Mouse (Mus musculus) layer of hippocampus, adult 9-10 months (tissue): ENCODE measurements at regions not wholly inside any gene's neighbourhood (a gene's known extent, or its start where the extent isn't known, plus 50 kb on each side); places are given as distances from the start of the nearest gene placed in this dataset.

Experiments
- DNase-seq: peaks from one replicate; pipeline ENCODE4 v3.0.0; 2022; ENCODE audit warnings: low spot score

DNA sequence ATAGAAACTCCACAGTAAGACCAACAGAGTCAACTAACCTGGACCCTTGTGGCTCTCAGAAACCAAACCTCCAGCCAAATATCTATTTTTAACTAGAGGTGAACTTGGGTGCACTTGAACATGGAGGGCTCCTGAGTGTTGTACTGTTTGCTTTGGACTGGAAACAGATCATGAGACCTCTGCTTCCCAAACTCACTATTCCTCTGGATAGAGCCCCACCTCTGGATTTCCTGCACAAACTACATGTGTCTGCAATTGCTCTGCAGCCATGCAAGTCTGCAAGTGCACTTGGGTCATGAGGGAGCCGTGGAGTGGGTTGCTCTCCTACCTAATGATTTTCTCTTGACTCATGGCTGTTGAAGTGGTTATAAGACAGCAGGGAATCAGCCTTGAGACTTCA is 759.9 kb upstream of the Fam160b2 start:
- DNase-seq = no peak

DNA sequence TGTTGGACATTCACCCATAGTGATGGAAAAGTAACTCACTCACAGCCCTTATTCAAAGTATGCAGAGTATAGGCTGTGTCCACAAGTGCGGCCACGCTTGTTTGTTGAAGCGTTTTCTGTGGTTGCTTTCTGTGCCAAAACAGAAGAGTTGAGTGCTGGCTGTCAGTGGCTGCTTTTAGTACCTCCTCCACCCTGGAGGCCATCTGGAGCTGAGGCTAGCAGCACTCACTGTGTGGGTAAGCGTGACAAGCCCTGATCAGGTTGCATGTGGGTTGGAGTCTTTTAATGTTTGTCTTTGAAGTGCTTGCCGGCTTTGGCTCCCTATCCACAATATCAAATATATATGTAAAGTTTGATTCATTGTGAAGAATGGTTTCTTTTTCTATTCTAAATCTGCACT is 738.6 kb upstream of the Fam160b2 start:
- peak; percentile 27 for DNase-seq

DNA sequence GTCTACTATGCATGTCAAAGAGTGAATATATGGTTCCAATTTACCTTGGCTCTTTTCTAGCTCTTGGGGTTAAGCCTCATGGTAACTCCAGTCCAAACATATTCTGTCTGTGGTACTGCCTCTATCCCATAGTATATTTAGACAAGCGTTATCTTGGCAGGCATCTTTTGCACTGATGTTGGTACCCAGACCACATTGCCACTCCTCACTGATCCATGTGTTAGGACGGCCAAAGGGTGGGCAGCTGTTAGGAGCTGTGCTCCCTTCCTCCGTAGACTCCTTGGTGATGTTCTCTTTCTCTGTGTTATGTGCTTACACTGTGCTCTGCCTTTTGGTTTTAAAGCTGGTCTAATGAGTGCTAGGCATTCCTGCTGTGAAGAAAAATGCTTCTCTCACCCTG is 737.3 kb upstream of the Fam160b2 start:
- no peak for DNase-seq

DNA sequence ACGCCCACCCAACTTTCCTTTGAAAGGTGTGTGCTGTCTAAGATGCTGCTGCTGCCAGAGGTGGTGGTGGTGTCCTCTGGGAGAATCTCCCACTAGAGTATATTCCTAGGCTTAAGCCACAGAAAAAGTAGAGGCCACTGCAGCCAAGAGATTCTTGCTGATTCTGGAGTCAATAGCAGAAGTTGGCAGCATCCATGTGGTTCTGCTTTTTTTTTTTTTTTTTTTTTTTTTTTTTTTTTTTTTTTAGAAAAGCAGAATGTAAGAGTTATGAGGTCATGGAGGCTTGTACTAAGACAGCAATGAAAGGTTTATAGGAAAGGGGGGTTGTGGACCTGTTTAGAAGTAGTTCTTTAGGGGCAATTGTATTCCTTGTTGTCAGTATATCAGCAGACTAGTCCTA is 734.4 kb upstream of the Fam160b2 start:
- DNase-seq = no peak

DNA sequence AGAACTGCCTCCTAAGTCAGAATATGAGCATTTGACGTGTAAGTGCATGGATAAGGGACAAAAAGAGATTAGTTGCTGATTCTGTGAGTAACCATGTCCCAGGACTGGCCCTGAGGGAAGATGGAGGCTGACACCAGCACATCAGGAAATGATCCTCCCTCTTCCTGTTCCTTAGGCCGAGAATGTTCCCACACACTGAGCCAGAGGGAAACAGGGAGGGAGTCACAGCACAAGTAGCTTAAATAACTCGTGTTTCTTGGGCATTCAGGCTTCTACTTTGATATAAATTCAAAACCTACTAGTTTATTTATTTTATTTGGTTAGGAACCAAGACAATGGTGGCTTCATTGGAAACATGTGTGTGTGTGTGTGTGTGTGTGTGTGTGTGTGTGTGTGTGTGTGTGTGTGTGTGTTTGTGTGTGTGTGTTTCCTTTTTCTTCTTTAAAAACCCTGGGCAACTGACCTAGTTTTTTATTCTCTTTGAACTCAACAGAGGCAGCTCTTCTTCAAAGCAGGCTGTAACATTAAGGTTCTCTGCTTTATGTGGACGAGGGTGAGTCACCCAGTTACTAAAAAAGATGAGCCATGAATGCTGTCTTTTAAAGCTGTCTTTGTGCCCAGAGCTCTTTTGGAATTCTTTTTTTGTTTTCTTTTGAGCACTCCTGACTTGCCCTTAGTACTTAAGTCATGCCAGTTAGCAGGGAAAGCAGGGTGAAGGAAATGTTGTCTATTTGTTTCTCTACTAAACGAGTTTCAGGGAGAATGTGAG is 730.4 kb upstream of the Fam160b2 start:
- DNase-seq = peak; percentile 8

DNA sequence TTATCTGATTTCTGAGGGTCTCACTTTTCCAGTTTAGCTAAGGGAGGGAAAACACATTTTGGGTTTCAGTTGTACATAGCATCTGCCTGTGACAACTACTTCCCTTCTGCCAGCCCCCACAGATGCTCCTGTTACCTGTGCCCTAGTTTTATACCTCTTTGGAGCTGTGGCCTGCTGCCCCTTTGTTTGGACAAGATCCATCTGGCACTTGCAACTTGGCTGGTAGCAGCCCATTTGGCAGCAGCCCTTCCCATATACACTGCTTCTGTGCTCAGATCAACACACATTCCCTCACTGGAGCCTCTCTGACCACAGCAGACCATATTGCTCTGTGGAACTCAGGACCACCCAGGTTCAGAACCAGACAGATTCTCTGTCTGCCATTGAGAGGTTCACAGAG is 728.0 kb upstream of the Fam160b2 start:
- no peak for DNase-seq

DNA sequence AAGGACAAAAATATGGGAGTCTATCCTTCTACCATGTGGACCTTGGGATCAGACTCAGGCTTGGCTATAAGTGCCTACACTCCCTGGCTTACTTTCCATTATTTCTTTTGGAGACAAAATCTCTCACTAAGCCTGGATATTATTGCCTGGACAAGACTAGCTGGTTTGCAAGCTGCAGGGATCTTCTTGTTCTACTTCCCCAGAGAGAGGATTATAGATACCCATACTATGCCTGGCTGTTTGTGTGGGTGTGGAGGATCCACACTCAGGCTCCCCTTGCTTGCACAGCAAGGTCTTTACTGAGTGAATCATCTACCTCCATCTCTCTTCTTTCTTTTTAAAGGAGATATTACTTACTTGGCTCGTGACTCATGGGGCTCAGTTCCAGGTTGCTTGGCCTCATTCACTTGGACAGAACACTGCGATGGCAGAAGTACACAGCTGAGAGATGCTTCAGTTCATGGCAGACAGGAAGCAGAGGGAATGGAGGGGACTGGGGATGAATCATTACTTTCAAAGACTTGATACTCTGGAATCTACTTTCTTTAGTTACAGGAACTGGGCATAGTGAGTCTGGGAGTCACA is 727.0 kb upstream of the Fam160b2 start:
- DNase-seq = no peak

DNA sequence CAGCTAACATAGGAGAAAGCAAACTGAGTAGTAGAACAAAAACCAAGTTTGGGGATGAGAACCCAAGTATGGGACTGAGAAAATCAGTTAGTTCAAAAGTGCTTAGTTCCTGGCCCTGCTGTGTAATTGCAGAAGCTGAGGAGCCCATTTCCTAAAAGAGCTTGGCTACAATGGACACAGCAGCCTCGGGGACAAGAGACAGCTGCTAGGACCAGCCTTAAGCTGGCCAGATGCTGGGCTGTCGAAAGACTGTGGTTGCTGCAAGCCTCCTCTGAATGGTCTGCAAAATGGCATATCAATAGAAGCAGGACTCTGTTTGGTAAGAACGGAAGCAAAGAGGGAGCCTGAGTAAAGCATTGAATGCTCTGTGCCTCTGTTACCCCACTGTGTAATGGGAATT is 715.6 kb upstream of the Fam160b2 start:
- DNase-seq = no peak

DNA sequence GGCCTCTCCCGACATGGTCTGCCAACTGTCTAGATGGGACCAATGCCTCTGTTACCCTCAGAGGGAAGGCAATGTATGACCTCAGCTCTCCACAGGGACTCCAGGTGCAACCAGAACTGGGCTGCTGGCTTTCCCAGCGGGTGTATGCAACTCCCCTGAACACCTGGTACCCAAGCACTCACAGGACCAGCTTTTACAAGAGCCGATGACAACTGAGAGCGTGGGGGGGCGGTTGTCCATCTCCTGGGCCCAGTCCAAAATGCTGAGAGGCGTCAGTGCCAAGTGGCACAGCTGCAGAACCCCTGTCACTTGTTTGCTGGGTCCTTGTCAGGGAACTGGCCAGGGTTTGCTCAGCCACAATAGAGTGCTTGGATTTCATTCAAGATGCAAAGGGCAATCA is 700.1 kb upstream of the Fam160b2 start:
- DNase-seq = no peak

DNA sequence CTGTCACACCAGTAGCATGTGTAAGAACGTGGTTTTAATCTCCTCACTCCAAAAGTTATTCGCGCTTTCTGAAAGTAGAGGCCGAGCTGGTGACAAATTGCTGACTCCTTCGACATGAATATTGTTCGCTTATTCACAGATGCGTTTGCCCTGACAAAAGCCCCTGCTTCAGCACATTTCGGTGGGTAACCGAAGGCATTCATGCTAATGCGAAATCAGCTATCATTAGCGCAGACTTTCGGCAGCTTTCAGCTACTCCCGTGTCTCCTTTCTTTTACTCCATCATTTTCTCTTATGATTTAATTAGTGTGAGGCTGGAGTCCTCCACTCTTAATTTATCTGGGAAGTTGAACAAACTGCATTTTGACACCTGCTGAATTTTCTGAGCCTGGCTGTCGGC is 681.9 kb upstream of the Fam160b2 start:
- DNase-seq = no peak

DNA sequence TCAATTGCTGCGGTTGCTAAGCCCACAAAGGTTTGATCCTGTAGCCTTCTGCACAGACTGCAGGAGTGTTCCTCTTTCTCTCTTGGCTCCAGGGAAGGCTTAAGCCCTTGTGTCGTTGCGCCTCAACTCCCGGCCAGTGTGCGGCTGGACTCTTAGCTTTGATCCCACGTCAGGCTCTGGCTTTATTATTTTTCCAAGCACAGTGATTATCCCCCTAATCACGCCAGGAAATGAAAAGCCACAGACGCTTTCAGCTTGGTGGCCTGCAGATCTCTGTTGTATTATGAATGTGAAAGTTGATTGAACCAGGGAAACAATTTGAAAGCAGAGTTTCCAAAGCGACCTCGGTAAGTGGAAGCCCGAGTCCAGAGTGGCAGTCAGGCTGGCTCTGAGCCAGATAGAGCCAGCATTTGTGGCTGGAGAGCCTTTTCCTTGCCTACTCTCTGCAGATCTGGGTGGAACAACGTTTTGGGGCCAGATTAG is 676.7 kb upstream of the Fam160b2 start:
- DNase-seq = no peak

DNA sequence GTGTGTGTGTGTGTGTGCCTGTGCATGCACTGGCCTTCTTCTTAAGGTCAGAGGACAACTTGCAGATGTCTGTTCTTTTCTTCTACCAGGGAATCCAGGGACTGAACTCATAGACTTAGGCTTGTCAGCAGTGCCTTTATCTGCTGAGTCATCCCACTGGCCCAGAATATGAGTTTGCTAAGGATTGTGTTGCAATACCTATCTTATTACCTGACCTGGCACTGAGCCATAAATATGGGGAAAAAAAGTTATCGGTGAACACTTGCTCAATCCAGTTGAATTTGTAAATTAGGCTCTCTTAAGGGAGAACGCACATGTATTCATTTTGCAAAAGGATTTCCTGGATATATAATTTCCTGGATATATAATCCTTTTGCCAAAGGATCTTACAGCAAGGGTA is 672.8 kb upstream of the Fam160b2 start:
- no peak for DNase-seq

DNA sequence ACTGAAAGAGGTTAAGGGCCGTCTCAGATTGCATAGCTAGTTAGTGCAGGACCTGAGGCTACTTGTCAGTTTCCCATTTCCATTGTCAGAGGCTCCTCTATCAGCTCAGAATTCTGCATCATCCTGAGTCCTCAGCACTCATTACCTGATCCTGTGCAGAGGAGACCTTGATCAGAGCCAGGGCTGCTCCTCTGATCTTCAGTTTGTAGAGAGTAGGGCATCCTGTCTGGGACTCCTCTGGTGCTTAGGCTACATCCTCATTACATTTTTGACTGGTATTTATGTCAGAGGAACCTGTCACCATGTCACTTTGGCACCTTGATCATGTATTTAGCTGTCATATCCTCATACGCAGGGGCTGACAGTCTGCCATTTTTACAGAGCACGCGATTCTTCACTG is 658.0 kb upstream of the Fam160b2 start:
- DNase-seq = no peak

DNA sequence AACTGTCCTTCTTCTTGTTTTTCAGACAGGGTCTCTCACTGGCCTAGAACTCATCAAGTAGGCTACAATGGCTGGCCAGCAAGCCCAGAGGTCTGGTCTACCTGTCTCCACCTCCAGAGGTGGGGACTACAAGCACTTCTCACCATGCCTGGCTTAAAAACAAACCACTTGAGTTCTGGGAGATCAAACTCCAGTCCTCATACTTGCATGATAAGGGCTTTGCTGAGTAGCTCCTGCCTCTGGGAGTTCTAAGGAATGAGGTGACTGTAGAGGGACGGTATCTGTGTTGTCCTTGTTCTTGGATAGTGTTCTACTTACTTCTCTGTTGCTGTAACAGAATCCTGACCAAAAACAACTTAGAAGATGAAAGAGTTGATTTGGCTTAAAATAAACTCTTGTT is 654.6 kb upstream of the Fam160b2 start:
- no peak for DNase-seq

DNA sequence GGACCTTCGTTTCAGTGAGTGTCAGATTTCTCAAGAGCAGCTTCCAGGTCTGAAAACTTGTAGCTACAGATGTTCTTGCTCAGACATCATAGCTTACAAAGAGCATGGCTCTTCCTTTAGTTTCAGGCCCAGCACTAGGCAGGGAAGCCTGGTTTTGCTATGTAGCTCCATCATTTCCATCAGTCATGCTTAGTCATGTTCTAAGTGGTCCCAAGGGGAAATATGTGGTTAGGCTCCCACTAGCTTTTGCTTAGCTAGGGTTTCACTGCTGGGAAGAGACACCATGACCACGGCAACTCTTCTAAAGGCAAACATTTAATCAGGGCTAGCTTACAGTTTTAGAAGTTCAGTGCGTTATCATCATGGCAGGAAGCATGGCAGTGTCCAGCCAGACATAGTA is 652.5 kb upstream of the Fam160b2 start:
- no peak for DNase-seq

DNA sequence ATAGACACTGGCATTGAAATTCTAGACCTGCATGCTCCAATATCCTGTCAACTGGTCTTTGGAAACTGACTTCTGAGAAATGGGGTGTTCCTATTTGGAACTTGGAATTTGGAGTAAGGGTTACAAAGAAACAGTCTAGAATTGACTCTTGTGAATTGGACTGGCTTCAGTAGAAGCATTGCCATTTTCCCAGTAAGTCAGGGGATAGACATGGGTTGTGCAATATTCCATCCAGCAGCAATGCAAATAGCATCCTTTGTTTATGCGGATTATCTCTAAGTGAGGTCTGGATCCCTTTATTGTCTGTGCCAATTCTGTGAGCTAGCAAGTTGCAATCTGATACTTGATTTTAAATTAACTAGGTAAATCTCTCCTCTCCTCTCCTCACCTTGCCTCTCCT is 651.5 kb upstream of the Fam160b2 start:
- DNase-seq = no peak

DNA sequence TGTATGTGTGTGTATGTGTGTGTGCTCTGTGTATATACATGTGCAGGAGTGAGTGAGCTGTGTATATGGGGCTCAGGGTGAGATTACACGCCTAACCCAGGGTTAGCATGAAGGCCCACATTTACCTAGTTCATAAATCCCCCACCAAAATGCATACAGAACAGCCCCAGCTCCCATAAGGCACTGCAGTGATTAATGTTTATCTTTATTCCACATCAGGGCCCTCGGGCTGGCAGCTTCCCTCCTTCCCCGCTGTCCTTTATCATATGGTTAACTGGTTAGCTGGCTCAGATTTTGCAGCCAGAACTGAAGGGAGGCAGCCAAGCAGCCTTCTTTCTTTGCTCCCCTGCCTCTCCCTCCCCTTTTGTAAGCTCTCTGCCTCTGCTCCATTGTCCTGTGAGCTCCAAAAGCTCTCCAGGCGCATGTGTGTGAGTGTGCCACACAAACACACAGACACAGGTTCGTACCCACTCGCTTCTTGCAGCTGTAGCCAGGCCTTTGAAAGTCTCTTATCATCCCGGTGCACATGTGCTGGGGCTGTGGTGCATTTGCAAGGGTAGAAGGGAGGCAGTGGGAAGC is 649.8 kb upstream of the Fam160b2 start:
- no peak for DNase-seq

DNA sequence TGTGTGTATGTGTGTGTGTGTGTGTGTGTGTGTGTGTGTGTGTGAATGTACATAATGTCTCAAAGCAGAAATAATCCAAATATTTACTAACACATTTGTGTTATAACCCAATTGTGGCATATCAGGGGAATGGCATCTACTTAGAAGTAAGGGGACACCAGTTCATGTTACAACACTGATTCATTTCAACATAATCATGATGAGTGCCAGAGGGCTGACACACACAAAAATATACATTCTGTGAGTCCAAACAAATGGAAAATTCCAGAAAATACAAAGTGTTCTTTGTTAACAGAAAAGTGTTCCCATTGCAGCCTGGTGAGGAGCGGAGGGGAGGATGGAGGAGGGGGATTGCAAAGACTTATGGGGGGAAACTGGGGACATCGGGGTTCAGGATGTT is 648.9 kb upstream of the Fam160b2 start:
- DNase-seq = no peak

DNA sequence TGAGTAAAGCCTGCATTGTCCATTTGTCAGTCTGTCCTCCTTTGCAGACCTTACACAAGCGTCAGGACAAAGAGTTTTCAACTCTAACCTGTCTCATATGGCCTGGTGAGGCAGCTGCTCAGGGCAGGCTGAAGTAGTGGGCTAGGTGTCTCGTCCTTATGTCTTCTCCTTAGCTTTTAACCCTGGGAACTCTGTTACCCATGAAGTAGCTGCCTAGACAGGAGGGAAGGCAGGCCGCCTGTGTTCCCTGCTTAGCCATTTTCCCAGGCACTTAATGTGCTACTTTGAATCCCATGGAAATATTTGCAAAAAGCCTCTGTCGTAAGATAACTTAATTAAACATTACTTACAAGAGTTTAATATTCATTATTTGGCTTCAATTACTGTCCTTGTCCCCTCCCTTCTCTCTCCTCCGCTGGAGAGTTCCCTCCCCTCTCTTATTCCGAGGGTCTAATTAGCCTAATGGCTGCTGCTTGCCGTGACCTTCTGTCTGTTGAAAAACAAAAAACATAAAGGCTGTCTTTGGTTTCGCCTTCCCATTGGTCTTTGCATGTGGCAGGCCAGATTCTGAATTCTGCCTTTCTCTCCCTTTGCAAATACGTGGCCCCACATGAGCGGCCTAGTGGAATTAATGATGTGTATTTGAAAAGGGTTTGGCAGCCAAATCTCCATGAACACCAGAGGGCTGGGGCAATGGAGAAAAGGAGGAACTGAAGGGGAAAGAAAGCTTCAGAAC is 642.2 kb upstream of the Fam160b2 start:
- peak; percentile 9 for DNase-seq

DNA sequence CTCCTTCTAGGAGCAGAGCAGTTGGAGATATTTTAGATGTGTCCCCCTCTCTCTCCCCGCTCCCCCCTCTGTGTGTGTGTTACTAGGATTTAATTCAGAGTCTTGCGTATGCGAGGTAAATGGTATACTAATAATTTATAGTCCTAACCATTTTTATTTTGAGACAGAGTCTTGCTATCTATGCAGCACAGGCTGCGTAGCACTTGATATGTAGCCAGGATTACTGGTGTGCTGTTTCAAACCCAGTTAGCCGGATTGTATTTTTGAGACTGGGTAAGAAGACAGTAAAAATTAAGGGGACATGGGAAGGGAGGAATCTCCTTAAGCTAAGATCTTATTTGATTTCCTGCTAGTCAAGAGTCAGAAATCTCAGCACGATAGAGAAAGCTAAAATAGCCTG is 636.6 kb upstream of the Fam160b2 start:
- no peak for DNase-seq

DNA sequence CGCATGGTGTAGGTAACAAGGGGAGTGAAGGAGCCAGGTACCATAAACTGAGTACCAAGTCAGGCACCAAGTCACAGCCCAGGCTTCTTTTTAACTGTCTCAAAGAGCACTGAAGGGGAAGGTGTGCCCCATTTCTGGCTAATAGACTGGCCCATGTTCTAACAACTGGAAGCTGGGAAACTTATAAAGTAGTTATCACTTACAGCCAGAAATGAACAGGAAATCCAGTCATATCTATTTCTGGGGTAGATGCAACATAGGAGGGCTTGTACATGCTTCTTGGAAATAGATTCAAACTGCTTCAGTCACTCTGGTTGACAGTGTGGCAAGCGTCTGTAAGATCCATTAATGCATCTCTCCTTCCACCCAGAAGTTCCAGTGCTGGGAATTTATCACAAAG is 635.3 kb upstream of the Fam160b2 start:
- no peak for DNase-seq

DNA sequence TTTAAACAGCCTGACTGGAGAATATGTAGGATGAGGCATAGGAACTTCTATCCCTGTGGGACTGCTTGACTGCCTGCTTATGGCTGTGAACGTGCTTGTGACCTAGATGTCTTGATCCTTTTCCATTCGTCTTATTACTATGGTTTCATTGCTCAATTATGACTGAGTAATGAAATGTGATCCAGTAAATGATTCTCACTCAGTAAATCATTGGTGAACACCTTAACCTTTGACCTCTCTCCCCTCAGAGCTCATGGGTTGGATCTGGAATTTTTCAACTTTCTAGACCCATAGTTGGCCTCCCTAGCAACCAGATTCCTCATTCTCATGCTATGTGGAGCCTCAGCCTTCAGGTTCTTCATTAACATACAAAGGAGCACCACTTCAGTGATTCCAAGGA is 634.6 kb upstream of the Fam160b2 start:
- no peak for DNase-seq

DNA sequence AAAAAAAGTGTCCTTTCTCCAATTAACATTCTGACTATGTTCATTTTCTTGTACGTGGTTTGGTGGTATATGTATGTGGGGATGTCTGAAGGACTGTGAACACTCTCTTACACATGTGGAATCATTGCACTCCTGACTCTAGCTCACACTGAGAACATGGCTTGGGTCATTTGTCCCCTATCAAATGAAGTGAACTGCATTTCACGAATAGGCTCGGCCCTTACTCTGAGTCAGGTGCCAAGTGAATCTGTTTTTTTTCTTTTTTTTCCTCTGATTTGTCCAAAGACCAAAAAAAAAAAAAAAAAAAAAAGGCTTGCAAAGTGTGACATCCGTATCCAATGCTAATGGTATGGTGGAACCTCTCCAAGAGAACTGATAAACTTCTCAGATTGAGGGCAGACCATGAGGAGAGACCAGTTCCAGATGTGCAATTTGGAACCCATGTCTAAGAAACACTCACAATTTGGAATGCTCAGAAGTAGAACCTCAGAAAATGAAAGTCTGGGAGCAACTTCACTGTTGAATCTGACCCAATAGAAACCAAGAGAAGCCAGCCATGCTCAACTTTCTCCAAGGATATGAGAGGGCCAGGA is 631.7 kb upstream of the Fam160b2 start:
- no peak for DNase-seq
